In the genomic region with DNA sequence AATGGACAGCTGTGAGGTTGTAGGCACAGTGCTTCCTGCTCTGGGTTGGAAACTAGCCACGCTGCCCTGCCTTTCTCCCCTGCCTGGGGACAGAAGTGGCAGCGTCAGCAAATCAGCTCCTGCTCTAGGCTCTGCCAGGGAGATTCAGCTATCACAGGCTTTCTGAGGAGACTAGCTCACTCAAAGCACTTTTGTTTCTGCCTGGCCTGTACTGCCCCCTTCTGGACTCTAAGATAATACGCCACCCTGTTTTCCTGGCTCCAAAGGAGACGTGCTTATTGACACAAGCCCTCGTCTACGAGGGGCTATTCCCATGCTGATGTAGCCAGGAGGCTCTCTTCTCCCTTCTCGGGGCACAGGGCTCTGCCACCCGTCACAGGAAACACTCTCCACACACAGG, we compare ENCODE assay signal across 9 mouse cellular contexts. TPM values are rescaled to one million over a fixed set of nuclear protein-coding genes. Genes with fewer than 3 reads are reported as not detected.
DNase-seq lines count a peak whose midpoint lies in the region; ATAC-seq and TF ChIP-seq lines count a peak whose summit lies in the region.
"Had no signal": no experiment of that assay in that cellular context is flagged by ENCODE, and none has a peak within 500 bp of the region (broad histone marks: within the 10 kb centered on the region; RNA-seq: fewer than 3 reads in every experiment).

No protein-coding gene starts in this region.

- ATAC-seq in inflammation-experienced regulatory T-cells, adult 6 months: peak; percentile 87

- H3K27ac ChIP-seq in left cerebral cortex, adult 2 months: no peak overlapping the region

- intact Hi-C loops in left cerebral cortex, adult 2 months (cut with DNase I): loop anchor here (1.0 to 10.0 kb wide), 5 partner anchors 68 to 506 kb away; a partner anchor contains a TSS

- H3K4me3 ChIP-seq in left cerebral cortex, adult 2 months: no peak overlapping the region
- H3K4me3 ChIP-seq: myocyte had no signal

- peak; percentile 53 to 83 for DNase-seq in adrenal gland, adult (ENCODE audit: inconsistent age in 2 of 2, low spot score in 1 of 2)
- no peak for DNase-seq in adrenal gland, adult 8-10 months
- DNase-seq in cerebellum, postnatal 36 days: peak; percentile 55 to 63
- peak; percentile 54 for DNase-seq in gastrocnemius, postnatal 25 days
- DNase-seq in left cerebral cortex, adult 2 months (ENCODE audit: extremely low spot score in 1 of 2, low spot score in 2 of 2): peak; percentile 56 to 73
- peak; percentile 70 to 76 for DNase-seq in lung, postnatal 4 days
- peak; percentile 79 to 85 for DNase-seq in right cerebral cortex, adult 2 months (ENCODE audit: low spot score in 2 of 2)

- TF ChIP-seq CTCF in left cerebral cortex, adult 2 months (IDR thresholded peaks at IDR 0.05): peak; percentile 85

RNA-seq across cellular contexts. Expression of a gene that starts 33.6 kb away (rescaled TPM):
- under 1 TPM in 1 of 4 experiments, not detected in 3; 0.30 TPM for total RNA-seq in adrenal gland, adult 8-10 months (2022)
- not detected for total RNA-seq in gastrocnemius, postnatal 25 days (2021)
- 10 to 100 TPM in 1 of 3 experiments, 1 to 10 TPM in 2; 7.5 to 13.6 (median 8.0) TPM for polyA plus RNA-seq in inflammation-experienced regulatory T-cells, adult 6 months (2017; shearing (Covaris generic))
- total RNA-seq in left cerebral cortex, adult 2 months (2021): not detected
- polyA plus RNA-seq: myocyte had no signal

RNA-seq across cellular contexts. Expression of a gene that starts 44.4 kb away (rescaled TPM):
- 100 to 1,000 TPM; 155 to 174 (median 159) TPM for total RNA-seq in adrenal gland, adult 8-10 months (2022)
- 100 to 1,000 TPM; 193 to 219 TPM for total RNA-seq in gastrocnemius, postnatal 25 days (2021)
- 10 to 100 TPM in 1 of 3 experiments, 1 to 10 TPM in 2; 9.0 to 11.8 (median 9.8) TPM for polyA plus RNA-seq in inflammation-experienced regulatory T-cells, adult 6 months (2017; shearing (Covaris generic))
- 10 to 100 TPM; 31.0 to 32.8 TPM for total RNA-seq in left cerebral cortex, adult 2 months (2021)

Comparison
In these comparisons a context has a peak if more than half of its experiments do, and no peak if none do; other contexts are left out.
1. RNA of a gene that starts 44.4 kb away (total RNA-seq): 193 to 219 TPM in gastrocnemius, postnatal 25 days and 155 to 174 TPM in adrenal gland, adult 8-10 months; 31.0 to 32.8 TPM in left cerebral cortex, adult 2 months; every median in the first group is over 4 times any median in the second.